ENCODE assay signal across 19 mouse cellular contexts in genomic region chr1:88366881-88367644, GRCm38 (mm10). TPM values are rescaled to one million over a fixed set of nuclear protein-coding genes. Genes with fewer than 3 reads are reported as not detected.
DNase-seq lines count a peak whose midpoint lies in the region; ATAC-seq and TF ChIP-seq lines count a peak whose summit lies in the region.
"Had no signal": no experiment of that assay in that cellular context is flagged by ENCODE, and none has a peak within 500 bp of the region (broad histone marks: within the 10 kb centered on the region; RNA-seq: fewer than 3 reads in every experiment).

No protein-coding gene starts in this region.

- no peaks in the 10 kb centered on the region for H3K27me3 ChIP-seq in intestine, postnatal 0 days (replicated peaks; ENCODE audit: control insufficient read depth, insufficient read depth, low read length)
- H3K27me3 ChIP-seq in intestine, embryonic 16.5 days (replicated peaks; ENCODE audit: control insufficient read depth, insufficient read depth, low read length), result no peaks in the 10 kb centered on the region
- no peaks in the 10 kb centered on the region for H3K27me3 ChIP-seq in liver, postnatal 0 days (ENCODE audit: insufficient read depth, low read length)
- no peaks in the 10 kb centered on the region for H3K27me3 ChIP-seq in liver, embryonic 11.5 days (replicated peaks; ENCODE audit: control insufficient read depth, insufficient read depth, low read length)
- H3K27me3 ChIP-seq: kidney, embryonic 15.5 days; limb, embryonic 12.5 days; neural tube, embryonic 15.5 days had no signal

- no peak overlapping the region for H3K4me3 ChIP-seq in intestine, postnatal 0 days (ENCODE audit: low read depth, low read length)
- H3K4me3 ChIP-seq in intestine, embryonic 16.5 days (ENCODE audit: low read length), result no peak overlapping the region
- H3K4me3 ChIP-seq in liver, postnatal 0 days (ENCODE audit: low read depth, low read length), result no peak overlapping the region
- H3K4me3 ChIP-seq in liver, embryonic 11.5 days (ENCODE audit: low read depth, low read length), result no peak overlapping the region
- H3K4me3 ChIP-seq: kidney, embryonic 15.5 days; limb, embryonic 12.5 days; megakaryocyte, embryonic 14.5 days; neural tube, embryonic 15.5 days had no signal

- 75% methylated on average over 11 of the region's 11 CpGs for WGBS in intestine, postnatal 0 days
- WGBS in intestine, embryonic 16.5 days, result 72% methylated on average over 11 of the region's 11 CpGs
- 70% methylated on average over 11 of the region's 11 CpGs for WGBS in liver, postnatal 0 days (ENCODE audit: insufficient replicate concordance)
- 75% methylated on average over 11 of the region's 11 CpGs for WGBS in liver, embryonic 11.5 days

- no peaks in the 10 kb centered on the region for H3K4me1 ChIP-seq in intestine, postnatal 0 days (replicated peaks; ENCODE audit: control insufficient read depth, insufficient read depth, low read length)
- no peaks in the 10 kb centered on the region for H3K4me1 ChIP-seq in intestine, embryonic 16.5 days (ENCODE audit: control insufficient read depth, insufficient read depth, low read length)
- no peaks in the 10 kb centered on the region for H3K4me1 ChIP-seq in liver, postnatal 0 days (ENCODE audit: insufficient read depth)
- H3K4me1 ChIP-seq in liver, embryonic 11.5 days (replicated peaks; ENCODE audit: control insufficient read depth, insufficient read depth, low read length), result no peaks in the 10 kb centered on the region
- H3K4me1 ChIP-seq: kidney, embryonic 15.5 days; limb, embryonic 12.5 days; megakaryocyte, embryonic 14.5 days; neural tube, embryonic 15.5 days had no signal

- no peaks in the 10 kb centered on the region for H3K9me3 ChIP-seq in intestine, postnatal 0 days (ENCODE audit: control insufficient read depth)
- no peaks in the 10 kb centered on the region; the same call in 1 of the 2 replicates for H3K9me3 ChIP-seq in intestine, embryonic 16.5 days (ENCODE audit: control insufficient read depth, low read length)
- H3K9me3 ChIP-seq in liver, postnatal 0 days (ENCODE audit: low read length), result peaks cover 4% of the 10 kb centered on the region; the same call in 1 of the 2 replicates
- H3K9me3 ChIP-seq in liver, embryonic 11.5 days (ENCODE audit: control insufficient read depth, low read length), result no peaks in the 10 kb centered on the region
- H3K9me3 ChIP-seq: kidney, embryonic 15.5 days; neural tube, embryonic 15.5 days had no signal

- TF ChIP-seq CTCF in intestine, postnatal 0 days (IDR thresholded peaks at IDR 0.05; ENCODE audit: low read depth), result peak; percentile 50
- 0 out of 2 replicates have a peak, but pooled peaks have one; percentile 20 for TF ChIP-seq CTCF in liver, postnatal 0 days (IDR thresholded peaks at IDR 0.05; ENCODE audit: low read depth)

- no peak for ATAC-seq in intestine, postnatal 0 days
- no peak for ATAC-seq in intestine, embryonic 16.5 days
- no peak for ATAC-seq in liver, postnatal 0 days
- no peak for ATAC-seq in liver, embryonic 11.5 days (replicated peaks; ENCODE audit: low FRiP score)
- ATAC-seq in cerebellum, adult (ENCODE audit: insufficient number of reproducible peaks, low FRiP score, low TSS enrichment), result peak; percentile 21; the same call in 1 of the 2 replicates

- no peak overlapping the region for H3K4me2 ChIP-seq in intestine, postnatal 0 days (replicated peaks; ENCODE audit: low read depth)
- H3K4me2 ChIP-seq in intestine, embryonic 16.5 days (ENCODE audit: low read depth, low read length), result no peak overlapping the region
- no peak overlapping the region for H3K4me2 ChIP-seq in liver, postnatal 0 days (ENCODE audit: low read depth, low read length)
- H3K4me2 ChIP-seq in liver, embryonic 11.5 days, result no peak overlapping the region
- H3K4me2 ChIP-seq: kidney, embryonic 15.5 days; limb, embryonic 12.5 days; neural tube, embryonic 15.5 days had no signal

- DNase-seq in liver, postnatal 0 days, result no peak
- no peak for DNase-seq in liver, embryonic 11.5 days (ENCODE audit: low spot score)
- DNase-seq in cerebellum, postnatal 25 days, result peak; percentile 49 to 65
- DNase-seq in adrenal gland, adult (ENCODE audit: inconsistent age in 2 of 2, low spot score in 1 of 2), result no peak
- no peak for DNase-seq in heart, adult 9 months (ENCODE audit: low spot score in 2 of 2)
- DNase-seq: adrenal gland, postnatal 25 days; gastrocnemius, postnatal 25 days; lung, adult 2 months; right cerebral cortex, adult 18-20 months; thymus, adult 2 months had no signal

- no peak for TF ChIP-seq EP300 in liver, postnatal 0 days (IDR thresholded peaks at IDR 0.05; ENCODE audit: low read depth)

- H3K9ac ChIP-seq in intestine, postnatal 0 days (ENCODE audit: low read depth, low read length), result no peak overlapping the region
- H3K9ac ChIP-seq in intestine, embryonic 16.5 days (ENCODE audit: low read depth, low read length), result no peak overlapping the region
- no peak overlapping the region for H3K9ac ChIP-seq in liver, postnatal 0 days (replicated peaks)
- no peak overlapping the region for H3K9ac ChIP-seq in liver, embryonic 11.5 days (ENCODE audit: low read depth, low read length)
- H3K9ac ChIP-seq: kidney, embryonic 15.5 days; limb, embryonic 12.5 days; neural tube, embryonic 15.5 days had no signal

- H3K36me3 ChIP-seq in intestine, postnatal 0 days (ENCODE audit: control insufficient read depth, insufficient read depth), result no peaks in the 10 kb centered on the region
- H3K36me3 ChIP-seq in intestine, embryonic 16.5 days (ENCODE audit: control insufficient read depth, insufficient read depth, low read length), result no peaks in the 10 kb centered on the region
- H3K36me3 ChIP-seq in liver, postnatal 0 days (replicated peaks; ENCODE audit: insufficient read depth, low read length), result no peaks in the 10 kb centered on the region
- H3K36me3 ChIP-seq in liver, embryonic 11.5 days (ENCODE audit: control insufficient read depth, insufficient read depth, low read length), result no peaks in the 10 kb centered on the region
- H3K36me3 ChIP-seq: kidney, embryonic 15.5 days; limb, embryonic 12.5 days; neural tube, embryonic 15.5 days had no signal

- no peak overlapping the region for H3K27ac ChIP-seq in intestine, postnatal 0 days (ENCODE audit: low read depth, low read length)
- H3K27ac ChIP-seq in intestine, embryonic 16.5 days (ENCODE audit: low read length), result no peak overlapping the region
- no peak overlapping the region for H3K27ac ChIP-seq in liver, postnatal 0 days (ENCODE audit: low read depth)
- H3K27ac ChIP-seq in liver, embryonic 11.5 days (ENCODE audit: low read depth, low read length), result no peak overlapping the region
- H3K27ac ChIP-seq: kidney, embryonic 15.5 days; limb, embryonic 12.5 days; neural tube, embryonic 15.5 days had no signal

RNA-seq across cellular contexts. Expression of gene Spp2, which starts 39.7 kb away (rescaled TPM):
- polyA plus RNA-seq in intestine, postnatal 0 days (2015; fragmentation: Nextera tagmentation; extraction: Ambion mirVana), result 121 and 131 TPM in 2 replicates
- 18.2 and 19.7 TPM in 2 replicates for polyA plus RNA-seq in intestine, embryonic 16.5 days (2015; fragmentation: Nextera tagmentation; extraction: Ambion mirVana)
- 738 and 756 TPM in 2 replicates for polyA plus RNA-seq in liver, postnatal 0 days (2015; fragmentation: Nextera tagmentation; extraction: Ambion mirVana)
- polyA plus RNA-seq in liver, embryonic 11.5 days (2014; fragmentation: Nextera tagmentation; extraction: Ambion mirVana), result 78.7 and 82.3 TPM in 2 replicates
- polyA plus RNA-seq: heart, embryonic 14.5 days; hindbrain, embryonic 11.5 days; limb, embryonic 12.5 days; neural tube, embryonic 15.5 days had no signal

Comparison
In these comparisons a context has a peak if more than half of its experiments do, and no peak if none do; other contexts are left out.
1. DNase-seq: peak in cerebellum, postnatal 25 days (2 of 2); none in liver, postnatal 0 days (single experiment), liver, embryonic 11.5 days (single experiment), adrenal gland, adult (0 of 2) and heart, adult 9 months (0 of 2).